Mouse (Mus musculus) liver, adult 2 months (tissue): ENCODE measurements around the gene G0s2. TPM values are rescaled to one million over a fixed set of nuclear protein-coding genes. Genes with fewer than 3 reads are reported as not detected.

Source experiments
- DNase-seq: peaks from one replicate; pipeline ENCODE4 v3.0.0-alpha.2; 2011; ENCODE audit warnings: low read depth, low spot score; ENCODE audit errors: extremely low read depth
- H3K27ac ChIP-seq: fragments of 200-500 bp; replicated peaks from 2 replicates; pipeline ENCODE4 v1.5.1; 2012; ENCODE audit warnings: low read depth, mild to moderate bottlenecking, control low read depth, inconsistent platforms, low read length; ENCODE audit not compliant: insufficient read depth
- H3K27me3 ChIP-seq: fragments of 200-500 bp; 2 replicates; pipeline ENCODE4 v1.6.1; 2012; ENCODE audit warnings: mild to moderate bottlenecking, moderate library complexity, low read length, inconsistent platforms; ENCODE audit not compliant: control insufficient read depth, insufficient read depth
- H3K36me3 ChIP-seq: fragments of 200-500 bp; 2 replicates; pipeline ENCODE4 v1.6.1; 2012; ENCODE audit warnings: low read length, inconsistent platforms; ENCODE audit not compliant: control insufficient read depth, insufficient read depth
- H3K4me1 ChIP-seq: fragments of 200-500 bp; 2 replicates; pipeline ENCODE4 v1.6.1; 2011; ENCODE audit warnings: low read length; ENCODE audit not compliant: control insufficient read depth, insufficient read depth
- H3K4me3 ChIP-seq: fragments of 200-500 bp; 2 replicates; pipeline ENCODE4 v1.5.1; 2011; ENCODE audit warnings: low read depth, mild to moderate bottlenecking, control low read depth, low read length, moderate library complexity; ENCODE audit not compliant: insufficient read depth
- H3K79me2 ChIP-seq: fragments of 200-500 bp; 2 replicates; pipeline ENCODE4 v1.6.1; 2012; ENCODE audit warnings: inconsistent platforms, mild to moderate bottlenecking, low read length, moderate library complexity; ENCODE audit not compliant: control insufficient read depth, insufficient read depth
- H3K9ac ChIP-seq: fragments of 200-500 bp; 2 replicates; pipeline ENCODE4 v1.6.1; 2012; ENCODE audit warnings: low read depth, mild to moderate bottlenecking, control low read depth, inconsistent platforms, low read length
- CTCF ChIP-seq: fragments of 200-500 bp; IDR thresholded peaks from 2 replicates; pipeline ENCODE4 v1.5.1; 2011; ENCODE audit warnings: low read depth, low read length, control low read depth
- POLR2A ChIP-seq: fragments of 200-500 bp; IDR thresholded peaks from 2 replicates; pipeline ENCODE4 v1.6.1; 2011; ENCODE audit warnings: low read length, control low read depth; ENCODE audit not compliant: insufficient read depth; ENCODE audit errors: extremely low read depth
- WGBS: fragments of 180-500 bp; shearing (Covaris S2); methylation state at CpG from one replicate; pipeline ENCODE4 v1.1.7; 2018; 5-methylcytosine and 5-hydroxymethylcytosine counted together
- polyA plus RNA-seq: library from polyadenylated mRNA; depleted of rRNA; stranded (reverse); fragments of >200 nt; gene quantifications from 2 replicates; pipeline ENCODE4 v1.2.3, GENCODE M21; 2012
- total RNA-seq: library from RNA; depleted of rRNA; stranded (reverse); fragments of >200 nt; gene quantifications from 2 replicates; pipeline ENCODE4 v1.2.3, GENCODE M21; 2014

The G0s2 gene
- total and polyA plus RNA-seq, 2 experiments, result 106 to 179 TPM

- no peaks in the 10 kb centered on the region for H3K36me3 ChIP-seq
- peak; percentile 89 for DNase-seq
- H3K4me1 ChIP-seq, result peaks cover 7% of the 10 kb centered on the region
- H3K9ac ChIP-seq, result 0 out of 2 replicates have a peak overlapping the region, but pooled peaks have one; percentile 29
- peak overlapping the region; percentile 86 for H3K27ac ChIP-seq
- WGBS, result 22% methylated on average over 7 of the region's 7 CpGs
- H3K4me3 ChIP-seq, result no peak overlapping the region
- TF ChIP-seq CTCF (no peak), POLR2A (no peak)
- no peaks in the 10 kb centered on the region for H3K79me2 ChIP-seq
- no peaks in the 10 kb centered on the region for H3K27me3 ChIP-seq
Measured at GRCm38 (mm10) chr1:193261897-193262548, 11.0 kb downstream of the G0s2 start.

- H3K79me2 ChIP-seq, result no peaks in the 10 kb centered on the region
- no peak overlapping the region for H3K27ac ChIP-seq
- peaks cover 7% of the 10 kb centered on the region for H3K4me1 ChIP-seq
- H3K9ac ChIP-seq, result no peak overlapping the region
- H3K27me3 ChIP-seq, result no peaks in the 10 kb centered on the region
- DNase-seq, result no peak
- WGBS, result 87% methylated on average over 9 of the region's 9 CpGs
- H3K4me3 ChIP-seq, result no peak overlapping the region
- no peaks in the 10 kb centered on the region for H3K36me3 ChIP-seq
- no peak for TF ChIP-seq CTCF
- no peak for TF ChIP-seq POLR2A
Measured at GRCm38 (mm10) chr1:193259559-193259958, 13.5 kb downstream of the G0s2 start.

GRCm38 (mm10) chr1:193256621-193257098 lies 16.4 kb downstream of the G0s2 start:
- no peak overlapping the region for H3K4me3 ChIP-seq
- TF ChIP-seq CTCF (no peak), POLR2A (no peak)
- H3K27me3 ChIP-seq, result no peaks in the 10 kb centered on the region
- DNase-seq, result peak; percentile 36
- H3K9ac ChIP-seq, result no peak overlapping the region
- peaks cover under 1% of the 10 kb centered on the region; the same call in 1 of the 2 replicates for H3K4me1 ChIP-seq
- WGBS, result 30% methylated on average over 5 of the region's 5 CpGs
- peak overlapping the region; percentile 22; the same call in 1 of the 2 replicates for H3K27ac ChIP-seq
- no peaks in the 10 kb centered on the region for H3K79me2 ChIP-seq
- no peaks in the 10 kb centered on the region for H3K36me3 ChIP-seq

DNA sequence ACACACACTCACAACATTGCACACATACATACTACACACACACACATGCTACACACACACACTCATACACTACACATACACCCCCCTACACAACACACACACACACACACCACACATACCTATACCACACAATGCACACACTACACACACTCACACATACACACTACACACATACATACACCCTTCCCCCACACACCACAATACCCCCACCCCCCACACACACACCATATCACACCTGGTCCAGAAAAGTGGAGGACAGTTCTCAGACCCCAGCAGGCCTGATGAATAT lies 16.8 kb downstream of the G0s2 start:
- no peak overlapping the region for H3K4me3 ChIP-seq
- H3K36me3 ChIP-seq, result no peaks in the 10 kb centered on the region
- no peak for TF ChIP-seq CTCF
- no peak for TF ChIP-seq POLR2A
- no peak for DNase-seq
- H3K4me1 ChIP-seq, result no peaks in the 10 kb centered on the region
- peak overlapping the region; percentile 14; the same call in 1 of the 2 replicates for H3K9ac ChIP-seq
- H3K79me2 ChIP-seq, result no peaks in the 10 kb centered on the region
- no peaks in the 10 kb centered on the region for H3K27me3 ChIP-seq
- 0 out of 2 replicates have a peak overlapping the region, but pooled peaks have one; percentile 22 for H3K27ac ChIP-seq

- Histone ChIP-seq H3K4me1 (no peaks in the 10 kb centered on the region), H3K27ac (no peak overlapping the region), H3K9ac (peak overlapping the region; percentile 60; the same call in 1 of the 2 replicates), H3K4me3 (no peak overlapping the region), H3K79me2 (no peaks in the 10 kb centered on the region), H3K36me3 (no peaks in the 10 kb centered on the region), H3K27me3 (no peaks in the 10 kb centered on the region)
- TF ChIP-seq CTCF, result peak; percentile 12; the same call in 1 of the 2 replicates
- TF ChIP-seq POLR2A, result no peak
- 27% methylated on average over 3 of the region's 3 CpGs for WGBS
- peak; percentile 60 for DNase-seq
Measured at GRCm38 (mm10) chr1:193255488-193256288, 17.3 kb downstream of the G0s2 start.
